Mouse (Mus musculus): ENCODE measurements around the gene Hectd4.

DNA sequence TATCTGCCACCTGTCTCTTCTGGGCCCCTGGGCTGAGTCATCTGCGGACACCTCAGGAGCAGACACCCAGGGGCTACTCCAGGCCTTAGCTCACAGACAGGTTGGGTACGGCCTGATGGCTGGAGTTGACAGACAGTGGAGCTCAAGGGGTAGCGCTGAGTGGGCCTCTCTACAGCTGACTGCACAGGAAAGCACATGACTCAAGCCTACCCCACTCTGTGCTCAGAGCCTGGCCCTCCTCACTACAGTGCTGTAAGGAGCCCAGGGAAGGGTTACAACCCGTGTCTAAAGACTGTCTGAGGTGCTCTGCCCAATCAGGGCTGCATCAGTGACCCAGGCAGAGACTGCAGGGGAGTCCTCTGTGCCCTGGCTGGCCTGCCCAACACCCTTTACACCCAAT lies 147.2 kb downstream of the Hectd4 start:
- TF ChIP-seq CTCF (IDR thresholded peaks at IDR 0.05; ENCODE audit: insufficient read depth, low read length) (no peak), POLR2A (IDR thresholded peaks at IDR 0.05; ENCODE audit: borderline replicate concordance, extremely low read depth, low read depth, low read length) (no peak)
